Mouse (Mus musculus) frontal cortex, postnatal 36 days (tissue): ENCODE data around the gene Olfr1250.
"Not testable (repeated sequence)": the region's sequence is repeated elsewhere in the genome, so short reads cannot be mapped to it uniquely, and the experiment has no call there.

Source experiments
- DNase-seq, 2 experiments: peaks; one replicate each; pipeline ENCODE4 v3.0.0; 2022; ENCODE audit warnings: low spot score in 2 of 2

The Olfr1250 gene

DNA sequence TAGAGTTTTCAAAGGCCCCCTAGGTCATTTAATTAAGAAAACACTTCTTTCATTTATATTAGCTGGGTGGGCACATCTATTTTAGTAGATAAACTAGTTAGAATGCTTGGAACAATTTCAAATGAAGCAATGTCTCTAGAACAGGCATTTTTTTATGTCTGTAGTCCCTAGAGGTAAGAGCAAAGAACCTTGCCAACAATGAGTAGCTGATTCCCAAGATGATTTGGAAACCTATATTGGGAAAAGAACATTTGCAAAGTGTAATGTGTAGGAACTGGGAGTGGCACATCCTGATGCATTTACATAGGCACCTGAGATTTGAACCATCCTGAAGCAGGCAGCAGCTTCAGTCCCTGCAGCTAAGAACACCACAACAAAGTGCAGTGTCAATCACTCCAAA, at the start of gene Olfr1250:
Gene Olfr1250, minus strand, starts transcription at position 101 of the 400 bp plus-strand sequence.
- DNase-seq, result no peak

DNA sequence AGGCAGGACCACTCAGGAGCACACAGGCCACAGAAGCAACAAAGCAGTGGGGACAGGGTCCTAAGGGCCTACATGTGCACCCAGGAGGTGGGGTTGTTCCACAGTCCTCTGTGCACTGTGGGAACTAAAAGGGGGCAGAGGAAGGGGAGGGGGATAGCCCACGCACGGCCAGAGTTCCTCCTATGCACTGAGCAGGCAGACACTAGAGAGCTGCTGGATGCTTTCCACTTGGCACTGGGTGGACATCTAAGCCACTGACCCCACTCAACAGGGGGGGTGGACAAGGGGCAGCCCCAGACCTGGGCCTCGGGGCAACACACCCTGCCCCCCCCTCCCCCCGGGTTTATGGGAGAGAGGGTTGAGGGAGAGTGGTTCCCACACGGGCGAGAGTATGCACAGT, 30.7 kb upstream of the Olfr1250 start:
- no peak for DNase-seq

DNA sequence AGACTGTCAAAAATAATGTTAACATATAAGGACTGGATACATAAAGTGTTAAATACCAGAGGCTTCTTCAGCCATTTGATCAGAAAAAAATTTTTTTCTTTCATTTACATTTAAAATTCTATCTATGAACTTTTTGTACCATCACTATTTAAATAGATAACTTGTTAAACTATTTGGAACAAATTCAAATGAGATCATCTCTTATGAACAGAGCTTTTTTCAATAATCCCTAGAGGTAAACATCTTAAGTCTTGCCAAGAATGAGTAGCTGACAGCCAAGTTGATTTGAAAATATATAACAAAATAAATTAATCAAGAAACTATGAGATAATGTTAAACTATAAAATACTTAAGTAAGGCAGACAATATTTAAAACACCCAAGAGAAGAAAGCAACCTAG, 10.6 kb upstream of the Olfr1250 start, which contains the start of gene Olfr1251:
Gene Olfr1251, minus strand, starts transcription at position 101 of the 400 bp plus-strand sequence.
- DNase-seq, result no peak

DNA sequence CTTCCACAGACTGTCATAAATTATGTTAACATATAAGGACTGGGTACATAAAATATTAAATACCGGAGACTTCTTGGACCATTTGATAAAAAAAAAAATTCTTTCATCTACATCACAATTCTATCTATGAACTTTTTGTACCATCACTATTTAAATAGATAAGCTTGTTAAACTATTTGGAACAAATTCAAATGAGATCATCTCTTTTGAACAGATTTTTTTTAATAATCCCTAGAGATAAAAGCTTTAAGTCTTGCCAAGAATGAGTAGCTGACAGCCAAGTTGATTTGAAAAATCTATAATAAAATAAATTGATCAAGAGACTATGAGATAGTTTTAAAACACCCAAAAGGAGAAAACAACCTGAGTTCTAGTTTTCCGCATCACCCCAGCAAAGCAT, 26.4 kb downstream of the Olfr1250 start, which contains the start of gene Olfr1249:
Gene Olfr1249, minus strand, starts transcription at position 101 of the 400 bp plus-strand sequence.
- no peak for DNase-seq

DNA sequence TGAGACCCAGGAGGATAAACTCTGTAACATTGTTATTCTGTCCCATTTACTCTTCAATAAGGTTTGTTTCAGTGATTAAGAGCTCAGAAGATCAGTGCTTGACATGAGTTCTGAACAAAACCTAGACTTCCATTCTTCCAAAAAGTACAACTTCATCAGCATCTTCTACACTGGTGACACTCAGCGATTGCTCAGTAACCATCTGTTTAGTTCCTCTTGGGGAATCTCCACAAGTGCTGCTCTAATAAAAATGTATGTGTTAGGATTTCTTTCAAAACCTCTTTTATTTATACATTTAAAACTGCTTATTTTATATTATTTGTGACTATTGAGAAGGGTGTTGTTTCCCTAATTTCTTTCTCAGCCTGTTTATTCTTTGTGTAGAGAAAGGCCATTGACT, 43.1 kb downstream of the Olfr1250 start, which contains the start of gene Olfr1248:
Gene Olfr1248, minus strand, starts transcription at position 101 of the 400 bp plus-strand sequence.
- not testable (repeated sequence) for DNase-seq

DNA sequence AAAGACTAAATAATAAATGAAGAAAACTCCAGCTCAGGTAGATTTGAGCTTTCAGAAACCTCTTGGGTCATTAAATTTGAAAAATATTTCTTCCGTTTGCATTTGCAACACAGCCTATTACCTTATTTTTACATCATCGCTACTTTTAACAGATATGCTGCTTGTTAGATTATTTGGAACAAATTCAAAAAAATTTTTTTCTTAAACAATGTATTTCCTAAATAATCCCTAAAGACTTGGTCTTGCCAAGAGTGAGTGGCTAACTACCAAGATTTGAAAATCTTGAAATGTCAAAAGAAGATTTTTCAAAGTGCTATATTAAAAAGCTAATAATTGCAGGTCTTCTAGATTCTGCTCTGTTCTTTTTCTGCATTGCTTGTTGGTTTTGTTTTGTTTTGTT, 47.2 kb downstream of the Olfr1250 start, which contains the start of gene Olfr1247:
Gene Olfr1247, minus strand, starts transcription at position 101 of the 400 bp plus-strand sequence.
- no peak for DNase-seq
